Mouse (Mus musculus): ENCODE results near the gene Galr2.

DNA sequence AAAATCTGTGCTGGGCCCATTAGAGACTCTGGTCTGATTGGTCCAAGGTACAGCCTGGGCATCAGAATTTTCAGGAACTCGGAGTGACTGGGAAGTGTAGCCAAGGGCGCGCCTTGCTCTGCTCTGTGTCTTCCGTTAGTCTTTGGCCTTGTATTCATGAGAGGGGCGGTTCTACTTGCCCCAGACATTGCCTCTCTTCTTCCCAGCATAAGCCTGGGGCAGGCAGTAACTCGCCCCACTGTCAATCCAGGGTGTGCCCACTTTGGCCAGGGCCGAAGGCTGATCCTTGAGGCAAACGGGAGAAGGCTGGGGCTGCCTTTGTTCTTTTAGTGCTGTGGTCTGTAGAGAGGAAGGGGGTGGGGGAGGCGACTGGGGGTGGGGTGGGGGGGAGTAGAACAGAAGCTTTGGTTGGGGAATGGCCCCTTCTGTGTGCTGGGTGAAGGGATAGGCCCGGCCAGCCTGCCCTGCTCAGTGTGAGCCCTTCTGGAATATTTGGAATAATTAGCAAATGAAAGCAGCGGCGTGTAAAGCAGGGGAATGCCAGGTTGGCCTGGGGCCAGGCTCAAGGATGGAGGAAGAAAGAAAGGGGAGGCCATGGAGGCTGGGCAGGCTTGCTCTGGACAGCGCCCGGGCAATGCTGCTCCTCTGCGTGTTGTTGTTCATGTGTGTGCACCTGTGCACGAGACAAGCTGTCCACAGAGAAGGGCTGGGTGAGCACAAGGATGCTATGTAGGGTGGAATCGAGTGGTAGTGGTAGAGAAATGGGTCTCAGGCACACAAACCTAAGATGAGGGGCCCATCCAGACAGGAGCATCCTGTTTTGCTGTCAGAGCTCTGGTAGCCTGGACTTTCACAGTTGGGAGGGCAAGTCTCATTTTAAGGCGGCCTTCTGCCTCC lies 48.8 kb downstream of the Galr2 start:
- no peak for TF ChIP-seq POLR2AphosphoS5 (IDR thresholded peaks at IDR 0.05; ENCODE audit: borderline replicate concordance, low read depth, low read length)
- TF ChIP-seq ZNF384 (IDR thresholded peaks at IDR 0.05; ENCODE audit: low read depth, low read length) = no peak
- no peak for TF ChIP-seq POLR2A (IDR thresholded peaks at IDR 0.05; ENCODE audit: control insufficient read depth in 1 of 2, insufficient read depth in 1 of 2, low read depth in 1 of 2, low read length in 2 of 2, poor library complexity in 1 of 2)
- TF ChIP-seq MAZ (IDR thresholded peaks at IDR 0.05; ENCODE audit: low read depth, low read length) = no peak
- no peak for TF ChIP-seq USF1 (IDR thresholded peaks at IDR 0.05; ENCODE audit: low read depth, low read length)
- TF ChIP-seq SIN3A (IDR thresholded peaks at IDR 0.05; ENCODE audit: low read length) = no peak
- no peak for TF ChIP-seq RAD21 (IDR thresholded peaks at IDR 0.05; ENCODE audit: low read depth, low read length)
- TF ChIP-seq CTCF (IDR thresholded peaks at IDR 0.05 in 2 of 3, conservative IDR thresholded peaks at IDR 0.05 in 1 of 3; ENCODE audit: control insufficient read depth in 1 of 3, insufficient read depth in 1 of 3, low read depth in 2 of 3, low read length in 3 of 3, poor library complexity in 1 of 3, severe bottlenecking in 1 of 3) = no peak
- no peak for TF ChIP-seq KAT2A (conservative IDR thresholded peaks at IDR 0.05; ENCODE audit: low read depth, low read length)
- no peak for TF ChIP-seq MAX (IDR thresholded peaks at IDR 0.05; ENCODE audit: low read length)
- no peak for TF ChIP-seq ZKSCAN1 (IDR thresholded peaks at IDR 0.05; ENCODE audit: low read depth, low read length)
- no peak for TF ChIP-seq TAL1 (IDR thresholded peaks at IDR 0.05; ENCODE audit: low read length)
- TF ChIP-seq EP300 (IDR thresholded peaks at IDR 0.05; ENCODE audit: low read depth in 1 of 2, low read length in 2 of 2) = no peak
- TF ChIP-seq CHD2 (IDR thresholded peaks at IDR 0.05; ENCODE audit: low read length) = no peak
